Mouse (Mus musculus) MEL (cell line): ENCODE measurements around the gene Bola3. TPM values are rescaled to one million over a fixed set of nuclear protein-coding genes. Genes with fewer than 3 reads are reported as not detected.

ENCODE experiments used
- DNase-seq: peaks from one replicate; pipeline ENCODE4 v3.0.0; 2011; ENCODE audit warnings: low read depth, low spot score
- H3K27ac ChIP-seq: 2 replicates; pipeline ENCODE4 v1.5.1; 2012; ENCODE audit warnings: low read depth, mild to moderate bottlenecking, control low read depth, low read length, moderate library complexity; ENCODE audit not compliant: control insufficient read depth
- H3K27me3 ChIP-seq, 2 experiments: fragments of 150-350 bp in 1 of 2; sonication (generic) in 1 of 2; 2 replicates each; pipeline ENCODE4 v1.6.1; 2012; ENCODE audit warnings: low read length in 2 of 2, mild to moderate bottlenecking in 2 of 2, improper control_type of control experiment in 1 of 2, moderate library complexity in 1 of 2; ENCODE audit not compliant: insufficient read depth in 2 of 2, control insufficient read depth in 1 of 2
- H3K36me3 ChIP-seq, 2 experiments: 2 replicates each; pipeline ENCODE4 v1.6.1; 2012 to 2014; ENCODE audit warnings: low read length in 2 of 2, improper control_type of control experiment in 1 of 2, inconsistent platforms in 1 of 2, mild to moderate bottlenecking in 1 of 2; ENCODE audit not compliant: insufficient read depth in 2 of 2, control insufficient read depth in 1 of 2
- H3K4me1 ChIP-seq, 2 experiments: fragments of 150-350 bp in 1 of 2; sonication (generic) in 1 of 2; 2 replicates each; pipeline ENCODE4 v1.6.1; 2012; ENCODE audit warnings: low read length in 2 of 2, improper control_type of control experiment in 1 of 2, mild to moderate bottlenecking in 1 of 2; ENCODE audit not compliant: insufficient read depth in 2 of 2, control insufficient read depth in 1 of 2
- H3K4me3 ChIP-seq, 2 experiments: fragments of 150-350 bp in 1 of 2; sonication (generic) in 1 of 2; 2 replicates each; pipeline ENCODE4 v1.5.1; 2012; ENCODE audit warnings: low read depth in 2 of 2, low read length in 2 of 2, mild to moderate bottlenecking in 2 of 2, moderate library complexity in 2 of 2, control low read depth in 1 of 2, improper control_type of control experiment in 1 of 2; ENCODE audit not compliant: control insufficient read depth in 1 of 2, insufficient read depth in 1 of 2
- H3K79me2 ChIP-seq: 2 replicates; pipeline ENCODE4 v1.6.1; 2012; ENCODE audit warnings: mild to moderate bottlenecking, low read length, moderate library complexity; ENCODE audit not compliant: control insufficient read depth, poor library complexity, insufficient read depth
- H3K9ac ChIP-seq: 2 replicates; pipeline ENCODE4 v1.6.1; 2012; ENCODE audit warnings: low read depth, mild to moderate bottlenecking, control low read depth, low read length, moderate library complexity; ENCODE audit not compliant: control insufficient read depth, poor library complexity, severe bottlenecking
- H3K9me3 ChIP-seq: fragments of 150-350 bp; sonication (generic); replicated peaks from 2 replicates; pipeline ENCODE4 v1.6.1; 2012; ENCODE audit warnings: mild to moderate bottlenecking, low read length, improper control_type of control experiment, moderate library complexity; ENCODE audit not compliant: insufficient read depth
- BHLHE40 ChIP-seq: IDR thresholded peaks from 2 replicates; pipeline ENCODE4 v1.6.1; 2012; ENCODE audit warnings: low read depth, mild to moderate bottlenecking, inconsistent platforms, low read length, improper control_type of control experiment, borderline replicate concordance
- CHD1 ChIP-seq: IDR thresholded peaks from 2 replicates; pipeline ENCODE4 v1.6.1; 2012; ENCODE audit warnings: low read depth, mild to moderate bottlenecking, inconsistent platforms, low read length, improper control_type of control experiment
- ELF1 ChIP-seq: IDR thresholded peaks from 2 replicates; pipeline ENCODE4 v1.6.1; 2014; ENCODE audit warnings: low read depth, mild to moderate bottlenecking, inconsistent platforms, low read length, improper control_type of control experiment, moderate library complexity
- EP300 ChIP-seq, 2 experiments: IDR thresholded peaks; 2 replicates each; pipeline ENCODE4 v1.6.1; 2011; ENCODE audit warnings: improper control_type of control experiment in 2 of 2, low read length in 2 of 2, low read depth in 1 of 2, mild to moderate bottlenecking in 1 of 2
- ETS1 ChIP-seq: IDR thresholded peaks from 2 replicates; pipeline ENCODE4 v1.6.1; 2012; ENCODE audit warnings: low read depth, mild to moderate bottlenecking, inconsistent platforms, low read length, improper control_type of control experiment, moderate library complexity
- GABPA ChIP-seq: IDR thresholded peaks from 2 replicates; pipeline ENCODE4 v1.6.1; 2012; ENCODE audit warnings: low read depth, mild to moderate bottlenecking, inconsistent platforms, low read length, improper control_type of control experiment, moderate library complexity
- GATA1 ChIP-seq: IDR thresholded peaks from 2 replicates; pipeline ENCODE4 v1.6.1; 2011; ENCODE audit warnings: low read depth, low read length, improper control_type of control experiment
- HCFC1 ChIP-seq: IDR thresholded peaks from 2 replicates; pipeline ENCODE4 v1.6.1; 2012; ENCODE audit warnings: low read depth, mild to moderate bottlenecking, inconsistent platforms, low read length, improper control_type of control experiment, moderate library complexity
- KAT2A ChIP-seq: conservative IDR thresholded peaks from 2 replicates; pipeline ENCODE4 v1.6.1; 2012; ENCODE audit warnings: low read depth, low read length, improper control_type of control experiment, inconsistent platforms
- MAX ChIP-seq: IDR thresholded peaks from 2 replicates; pipeline ENCODE4 v1.6.1; 2011; ENCODE audit warnings: low read length, improper control_type of control experiment
- MAZ ChIP-seq: IDR thresholded peaks from 2 replicates; pipeline ENCODE4 v1.6.1; 2012; ENCODE audit warnings: low read depth, mild to moderate bottlenecking, inconsistent platforms, low read length, improper control_type of control experiment
- MXI1 ChIP-seq: IDR thresholded peaks from 2 replicates; pipeline ENCODE4 v1.6.1; 2011; ENCODE audit warnings: mild to moderate bottlenecking, low read depth, low read length, improper control_type of control experiment
- MYC ChIP-seq: IDR thresholded peaks from 2 replicates; pipeline ENCODE4 v1.6.1; 2011; ENCODE audit warnings: low read depth, mild to moderate bottlenecking, low read length, improper control_type of control experiment, moderate library complexity
- NELFE ChIP-seq: IDR thresholded peaks from 2 replicates; pipeline ENCODE4 v1.6.1; 2011; ENCODE audit warnings: low read depth, low read length, improper control_type of control experiment
- POLR2A ChIP-seq, 2 experiments: IDR thresholded peaks; 2 replicates each; pipeline ENCODE4 v1.6.1; 2011 to 2012; ENCODE audit warnings: low read length in 2 of 2, mild to moderate bottlenecking in 2 of 2, control low read depth in 1 of 2, improper control_type of control experiment in 1 of 2, low read depth in 1 of 2, moderate library complexity in 1 of 2; ENCODE audit not compliant: control insufficient read depth in 1 of 2, insufficient read depth in 1 of 2, poor library complexity in 1 of 2
- POLR2AphosphoS2 ChIP-seq: IDR thresholded peaks from 2 replicates; pipeline ENCODE4 v1.6.1; 2011; ENCODE audit warnings: low read length, improper control_type of control experiment
- RCOR1 ChIP-seq: IDR thresholded peaks from 2 replicates; pipeline ENCODE4 v1.6.1; 2012; ENCODE audit warnings: low read depth, mild to moderate bottlenecking, inconsistent platforms, low read length, improper control_type of control experiment
- SIN3A ChIP-seq: IDR thresholded peaks from 2 replicates; pipeline ENCODE4 v1.6.1; 2012; ENCODE audit warnings: low read length, improper control_type of control experiment, inconsistent platforms
- USF1 ChIP-seq: IDR thresholded peaks from 2 replicates; pipeline ENCODE4 v1.6.1; 2014; ENCODE audit warnings: low read depth, mild to moderate bottlenecking, inconsistent platforms, low read length, improper control_type of control experiment, moderate library complexity
- USF2 ChIP-seq, 2 experiments: IDR thresholded peaks; 2 replicates each; pipeline ENCODE4 v1.6.1; 2011 to 2012; ENCODE audit warnings: improper control_type of control experiment in 2 of 2, low read length in 2 of 2, borderline replicate concordance in 1 of 2, inconsistent platforms in 1 of 2, low read depth in 1 of 2, mild to moderate bottlenecking in 1 of 2; ENCODE audit not compliant: insufficient read depth in 1 of 2
- ZNF384 ChIP-seq: IDR thresholded peaks from 2 replicates; pipeline ENCODE4 v1.6.1; 2012; ENCODE audit warnings: low read depth, mild to moderate bottlenecking, inconsistent platforms, low read length, improper control_type of control experiment
- polyA plus RNA-seq, 2 experiments: library from polyadenylated mRNA; stranded (reverse) in 1 of 2; unstranded in 1 of 2; fragments of >175 nt in 1 of 2; fragments of >200 nt in 1 of 2; gene quantifications; 2 replicates each; pipeline versions ENCODE4 v1.2.1 to v1.2.4; 2012; ENCODE audit warnings: low replicate concordance in 2 of 2, low read depth in 1 of 2; ENCODE audit not compliant: insufficient read length in 2 of 2, insufficient read depth in 1 of 2, missing spikeins in 1 of 2
- total RNA-seq: library from RNA; depleted of rRNA; stranded (reverse); fragments of 300-350 nt; gene quantifications from 2 replicates; pipeline ENCODE4 v1.2.3, GENCODE M21; 2012

Bola3 gene
- total and polyA plus RNA-seq, 3 experiments, result 55.2 to 211 TPM; not detected in 1

DNA sequence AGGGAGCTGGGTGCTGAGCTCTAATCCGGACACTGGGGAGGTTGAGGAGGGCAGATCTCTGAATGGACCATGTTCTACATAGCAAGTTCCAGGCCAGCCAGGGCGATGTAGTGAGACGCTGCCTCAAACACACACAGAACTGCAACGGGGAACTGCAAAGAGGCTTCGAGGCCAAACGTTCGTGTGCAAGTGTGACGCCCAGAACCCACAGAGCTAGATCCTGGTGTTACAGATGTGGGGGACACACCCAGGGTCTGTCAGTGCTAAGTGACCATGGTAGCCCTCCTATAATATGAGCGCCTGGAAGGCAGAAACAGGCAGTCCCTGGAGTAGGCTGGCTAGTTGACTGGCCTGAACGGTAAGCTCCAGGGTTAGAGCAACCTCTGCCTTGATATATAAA lies 8.5 kb downstream of the Bola3 start (continued):
- TF ChIP-seq USF2 (IDR thresholded peaks at IDR 0.05; ENCODE audit: borderline replicate concordance in 1 of 2, insufficient read depth in 1 of 2, low read depth in 1 of 2, low read length in 2 of 2), result no peak
- TF ChIP-seq MYC, result no peak
- TF ChIP-seq POLR2A (IDR thresholded peaks at IDR 0.05; ENCODE audit: control insufficient read depth in 1 of 2, insufficient read depth in 1 of 2, low read depth in 1 of 2, low read length in 2 of 2, poor library complexity in 1 of 2), result no peak
- TF ChIP-seq USF1, result no peak

DNA sequence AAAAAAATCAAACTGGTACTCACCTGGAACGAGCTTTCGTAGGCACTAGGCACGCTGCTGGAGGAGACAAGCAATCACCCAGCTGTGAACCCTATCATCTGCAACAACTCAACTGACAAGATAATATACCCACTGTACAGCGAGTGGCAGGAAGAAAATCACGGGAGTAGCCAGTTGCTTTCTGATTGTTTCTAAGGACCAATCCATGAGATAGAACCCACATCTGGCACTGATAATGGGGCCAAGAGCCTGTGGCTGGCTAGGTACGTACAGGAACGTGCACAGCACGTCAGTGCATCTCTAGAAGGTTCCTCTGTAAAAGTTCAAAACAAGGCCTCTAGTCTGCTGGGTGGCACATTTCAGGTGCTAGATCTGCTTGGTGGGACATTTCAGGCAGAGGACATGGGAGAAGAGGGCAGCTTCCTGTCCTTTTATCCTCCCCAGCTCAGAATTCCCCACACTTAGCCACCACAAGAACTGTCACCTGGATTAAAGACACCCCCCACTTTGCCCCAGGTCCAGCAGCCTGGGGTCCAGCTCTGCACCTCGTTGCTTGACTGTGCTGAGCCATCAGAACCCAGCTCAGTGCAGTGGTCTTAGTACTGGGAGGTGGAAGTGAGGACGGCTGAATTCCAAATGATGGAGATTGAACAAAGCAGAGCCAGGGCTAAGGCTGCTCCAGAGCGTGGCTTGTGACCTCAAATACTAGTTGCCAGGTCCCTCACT lies 12.7 kb downstream of the Bola3 start:
- Histone ChIP-seq H3K79me2 (no peaks in the 10 kb centered on the region), H3K4me3 (no peak overlapping the region), H3K27ac (no peak overlapping the region), H3K9me3 (no peaks in the 10 kb centered on the region), H3K36me3 (peaks cover 2 to 9% of the 10 kb centered on the region in 2 experiments; a peak in 3 of 4 replicates), H3K4me1 (peaks cover 0 to 17% of the 10 kb centered on the region in 2 experiments; a peak in 2 of 4 replicates), H3K27me3 (no peaks in the 10 kb centered on the region), H3K9ac (no peak overlapping the region)
- peak; percentile 25 for DNase-seq
- TF ChIP-seq POLR2AphosphoS2, result peak; percentile 46; the same call in 1 of the 2 replicates
- TF ChIP-seq SIN3A, result 0 out of 2 replicates have a peak, but pooled peaks have one; percentile 28
- no peak for TF ChIP-seq POLR2A (IDR thresholded peaks at IDR 0.05; ENCODE audit: control insufficient read depth in 1 of 2, insufficient read depth in 1 of 2, low read depth in 1 of 2, low read length in 2 of 2, poor library complexity in 1 of 2)
- TF ChIP-seq MAX, result no peak
- TF ChIP-seq NELFE, result no peak
- TF ChIP-seq HCFC1, result no peak
- no peak for TF ChIP-seq ZNF384
- peak; percentile 70 for TF ChIP-seq RCOR1
- TF ChIP-seq EP300 (IDR thresholded peaks at IDR 0.05; ENCODE audit: low read depth in 1 of 2, low read length in 2 of 2), result peak in 1 of 2 experiments; percentile 32; a peak in 1 of 4 replicates
- no peak for TF ChIP-seq MAZ
- TF ChIP-seq GATA1, result no peak
- no peak for TF ChIP-seq KAT2A
- no peak for TF ChIP-seq USF2 (IDR thresholded peaks at IDR 0.05; ENCODE audit: borderline replicate concordance in 1 of 2, insufficient read depth in 1 of 2, low read depth in 1 of 2, low read length in 2 of 2)
- TF ChIP-seq BHLHE40, result no peak
- 0 out of 2 replicates have a peak, but pooled peaks have one; percentile 30 for TF ChIP-seq ETS1
- no peak for TF ChIP-seq MXI1
- no peak for TF ChIP-seq ELF1
- no peak for TF ChIP-seq CHD1
- TF ChIP-seq GABPA, result no peak
